Mouse (Mus musculus): Measurements from ENCODE around the gene Cga.
"Not testable (repeated sequence)": the region's sequence is repeated elsewhere in the genome, so short reads cannot be mapped to it uniquely, and the experiment has no call there.

Cga gene

DNA sequence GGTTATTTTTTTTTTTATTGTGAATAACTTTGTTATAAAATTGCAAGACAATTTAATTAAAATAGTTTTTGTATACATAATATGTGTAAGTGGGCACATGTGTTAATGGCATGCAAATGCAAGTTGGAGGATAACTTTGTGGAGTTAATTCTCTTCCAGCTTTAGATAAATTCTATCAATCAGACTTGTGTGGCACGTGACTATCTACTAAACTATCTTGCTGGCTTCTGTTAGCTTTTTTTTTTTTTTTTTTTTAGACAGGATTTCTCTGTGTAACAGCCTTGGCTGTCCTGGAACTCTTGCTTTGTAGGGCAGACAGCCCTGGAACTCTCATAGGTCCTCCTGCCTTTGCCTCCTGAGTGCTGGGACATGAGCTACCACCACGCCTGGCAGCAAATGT is 4.9 kb downstream of the Cga start:
- DNase-seq = no peak

DNA sequence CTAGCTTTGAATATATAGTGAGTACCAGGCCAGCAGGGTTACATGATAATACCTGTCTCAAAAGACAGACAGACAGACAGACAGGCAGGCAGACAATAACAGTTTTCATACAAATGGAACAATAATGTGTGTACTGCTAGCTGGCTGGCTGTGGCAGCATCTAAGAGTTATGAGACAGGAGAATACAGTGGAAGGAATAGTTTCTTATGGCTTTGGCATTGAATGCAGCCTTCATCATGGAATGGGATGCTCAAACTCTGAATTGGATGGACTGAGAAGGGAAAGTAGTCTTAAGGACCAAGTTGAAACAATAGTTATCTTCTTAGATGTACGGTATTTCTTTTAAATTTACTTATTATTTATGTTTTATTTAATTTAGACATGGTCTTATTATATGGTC is 5.7 kb downstream of the Cga start:
- no peak for DNase-seq

- DNase-seq = no peak
Observed at GRCm38 (mm10) chr4:34900155-34900554, 6.6 kb downstream of the Cga start.

DNA sequence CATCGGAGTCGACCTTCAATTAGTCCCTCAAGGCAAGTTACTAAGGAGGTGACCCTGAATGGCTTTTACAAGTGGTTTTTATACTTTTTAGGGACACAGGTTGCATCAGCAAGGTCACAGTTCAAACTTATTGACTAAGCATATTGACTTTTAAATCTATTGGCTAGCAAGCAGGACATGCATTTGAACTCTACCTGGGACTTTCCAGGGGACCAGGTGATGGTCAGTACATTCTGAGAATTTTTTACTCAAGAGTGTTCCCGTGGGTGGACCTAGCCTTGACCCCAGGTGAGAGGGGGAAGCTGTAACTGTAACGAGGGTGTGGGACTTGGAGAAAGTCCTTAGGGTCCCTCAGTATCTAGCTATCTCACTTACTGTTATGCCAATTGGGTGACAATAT is 7.6 kb downstream of the Cga start:
- DNase-seq = no peak

DNA sequence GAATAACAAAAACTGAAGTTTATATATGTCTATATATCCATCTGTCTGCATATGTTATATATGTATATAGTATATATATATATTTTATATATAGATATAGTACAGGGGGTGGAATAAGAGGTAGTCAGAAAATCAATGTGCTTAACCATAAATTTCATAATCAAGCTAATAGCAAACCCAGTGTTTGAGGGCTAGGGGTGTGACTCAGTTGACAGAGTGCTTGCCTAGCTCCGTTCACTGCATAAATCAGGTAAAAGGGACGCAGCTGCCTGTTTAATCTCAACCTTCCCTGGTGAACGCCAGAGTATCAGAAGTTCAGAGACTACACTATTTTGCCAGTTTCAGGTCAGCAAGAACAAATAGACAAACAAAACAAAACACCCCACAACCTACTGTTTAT is 8.0 kb downstream of the Cga start:
- not testable (repeated sequence) for DNase-seq

DNA sequence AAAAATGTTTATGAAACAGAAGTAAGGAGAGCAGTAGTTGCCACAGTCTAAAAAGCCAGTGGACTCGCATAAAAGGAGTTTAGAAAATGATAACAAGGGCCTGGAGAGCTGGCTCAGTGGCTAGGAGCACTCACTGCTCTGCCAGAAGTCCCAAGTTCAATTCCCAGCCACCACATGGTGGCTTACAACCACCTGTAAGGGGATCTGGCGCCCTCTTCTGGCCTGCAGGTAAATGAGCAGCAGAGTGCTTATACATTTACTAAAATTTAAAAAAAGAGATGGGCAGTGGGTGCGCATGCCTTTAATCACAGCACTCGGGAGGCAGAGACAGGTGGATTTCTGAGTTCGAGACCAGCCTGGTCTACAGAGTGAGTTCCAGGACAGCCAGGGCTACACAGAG is 11.8 kb downstream of the Cga start:
- no peak for DNase-seq

GRCm38 (mm10) chr4:34906151-34906550 is 12.6 kb downstream of the Cga start:
- DNase-seq = no peak

DNA sequence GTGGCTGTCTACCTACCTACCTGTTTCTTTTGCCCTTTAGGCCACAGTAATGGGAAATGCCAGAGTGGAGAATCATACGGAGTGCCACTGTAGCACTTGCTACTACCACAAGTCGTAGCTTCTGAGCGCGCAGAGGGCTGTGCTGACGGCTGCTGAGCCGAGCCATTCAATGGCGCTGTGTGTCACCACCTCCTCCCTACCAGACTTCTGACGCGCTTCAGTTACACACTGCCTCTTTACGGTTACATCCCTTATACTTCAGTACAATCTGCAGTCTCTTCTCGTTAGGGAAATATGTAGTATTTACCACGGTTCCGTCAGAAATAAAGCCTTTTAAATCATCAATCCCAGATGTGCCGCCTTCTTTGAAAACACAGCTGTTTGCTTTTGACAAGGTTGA is 13.4 kb downstream of the Cga start:
- no peak for DNase-seq

- peak; percentile 70 for DNase-seq
Observed at GRCm38 (mm10) chr4:34908127-34908526, 14.5 kb downstream of the Cga start.

GRCm38 (mm10) chr4:34911401-34911800 is 17.8 kb downstream of the Cga start:
- DNase-seq = no peak

GRCm38 (mm10) chr4:34912171-34912570 is 18.6 kb downstream of the Cga start:
- DNase-seq = no peak

GRCm38 (mm10) chr4:34917400-34917799 is 23.8 kb downstream of the Cga start:
- DNase-seq = no peak

GRCm38 (mm10) chr4:34922177-34922870 is 28.7 kb downstream of the Cga start:
- DNase-seq = peak; percentile 63

- DNase-seq = not testable (repeated sequence)
Observed at GRCm38 (mm10) chr4:34928386-34928785, 34.8 kb downstream of the Cga start.

- DNase-seq = no peak
Observed at GRCm38 (mm10) chr4:34941046-34941445, 47.5 kb downstream of the Cga start.

GRCm38 (mm10) chr4:34947181-34947580 is 53.6 kb downstream of the Cga start:
- DNase-seq = no peak

DNA sequence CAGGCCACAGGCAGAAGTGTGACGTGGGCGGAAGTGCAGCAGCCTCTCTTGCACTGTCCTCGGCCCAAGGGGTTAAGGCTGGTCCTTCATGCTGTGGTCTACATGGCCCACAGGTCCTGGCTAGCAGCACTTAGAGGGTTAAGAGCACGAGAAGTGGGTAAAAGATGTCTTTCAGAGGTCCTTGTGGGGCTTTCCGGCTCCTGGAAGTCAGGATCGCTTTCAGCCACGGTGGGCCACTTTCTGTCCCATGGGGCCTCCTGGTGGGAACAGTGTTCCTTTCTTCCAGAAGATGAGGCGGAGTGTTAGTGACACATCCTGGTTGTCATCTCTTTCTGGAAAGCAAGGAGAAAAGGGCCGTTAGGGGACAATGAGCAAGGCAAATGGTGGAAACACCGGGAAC is 60.1 kb downstream of the Cga start:
- no peak for DNase-seq

Data from lung, postnatal 10 days (tissue).